Mouse (Mus musculus) G1E (cell line): ENCODE measurements around the gene Qser1.

Source experiments
- CTCF ChIP-seq: IDR thresholded peaks from 2 replicates; pipeline ENCODE4 v1.5.1; 2012; ENCODE audit warnings: low read depth, low read length, inconsistent platforms, mixed read lengths
- POLR2AphosphoS5 ChIP-seq: IDR thresholded peaks from 2 replicates; pipeline ENCODE4 v1.6.1; 2012; ENCODE audit warnings: low read depth, low read length, inconsistent platforms; ENCODE audit not compliant: insufficient replicate concordance
- TAL1 ChIP-seq: conservative IDR thresholded peaks from 2 replicates; pipeline ENCODE4 v1.6.1; 2012; ENCODE audit warnings: low read depth, low read length, inconsistent platforms, mixed read lengths

GRCm38 (mm10) chr2:104722021-104722420 is 94.5 kb downstream of the Qser1 start:
- no peak for TF ChIP-seq CTCF
- TF ChIP-seq TAL1 = no peak
- no peak for TF ChIP-seq POLR2AphosphoS5
